In genomic region chr8:107556511-107556936, GRCm38 (mm10) we compare ENCODE assay signal across 9 mouse cellular contexts. TPM values are rescaled to one million over a fixed set of nuclear protein-coding genes. Genes with fewer than 3 reads are reported as not detected.
A peak's percentile ranks its signal among the peaks of the same experiment; 100 is the strongest.
DNase-seq lines count a peak whose midpoint lies in the region; TF ChIP-seq lines count a peak whose summit lies in the region.
"Had no signal": no experiment of that assay in that cellular context is flagged by ENCODE, and none has a peak within 500 bp of the region (broad histone marks: within the 10 kb centered on the region; RNA-seq: fewer than 3 reads in every experiment).

No protein-coding gene starts in this region.

- no peaks in the 10 kb centered on the region for H3K4me1 ChIP-seq in kidney, adult 2 months (ENCODE audit: control insufficient read depth, insufficient read depth, low read length)

- peak; percentile 59 to 73 for DNase-seq in cerebellum, postnatal 10 days
- DNase-seq in cerebellum, adult 8-10 months, result no peak
- peak; percentile 23 for DNase-seq in kidney, adult 11 months
- DNase-seq in kidney, adult 2 months, result no peak
- peak; percentile 63 for DNase-seq in brain, embryonic 14.5 days (ENCODE audit: low read depth)
- peak; percentile 54 to 74 for DNase-seq in kidney, postnatal 4 days
- DNase-seq in urinary bladder, postnatal 36 days (ENCODE audit: low spot score in 2 of 2), result no peak
- no peak for DNase-seq in urinary bladder, postnatal 14 days (ENCODE audit: low spot score)

- H3K27ac ChIP-seq in kidney, adult 2 months (ENCODE audit: insufficient read depth, low read depth, low read length), result no peak overlapping the region
- H3K27ac ChIP-seq: liver, embryonic 14.5 days had no signal

- H3K4me3 ChIP-seq in kidney, adult 2 months (ENCODE audit: insufficient read depth, low read depth, low read length), result no peak overlapping the region

- no peak for TF ChIP-seq CTCF in kidney, adult 2 months (conservative IDR thresholded peaks at IDR 0.05; ENCODE audit: insufficient read depth, insufficient read length, low read depth, low read length)
- TF ChIP-seq CTCF in brain, embryonic 14.5 days (IDR thresholded peaks at IDR 0.05; ENCODE audit: borderline replicate concordance, extremely low read depth, insufficient read depth, insufficient read length), result no peak

- H3K36me3 ChIP-seq in kidney, adult 2 months (ENCODE audit: control insufficient read depth, insufficient read depth, low read length), result no peaks in the 10 kb centered on the region

- no peaks in the 10 kb centered on the region for H3K27me3 ChIP-seq in kidney, adult 2 months (replicated peaks; ENCODE audit: control insufficient read depth, insufficient read depth, low read length)

- 35% methylated on average over 12 of the region's 12 CpGs for WGBS in kidney, adult 2 months

- TF ChIP-seq POLR2A in kidney, adult 2 months (IDR thresholded peaks at IDR 0.05; ENCODE audit: low read depth, low read length), result no peak
- TF ChIP-seq POLR2A in brain, embryonic 14.5 days (IDR thresholded peaks at IDR 0.05; ENCODE audit: borderline replicate concordance, extremely low read depth, insufficient read depth, insufficient read length, poor library complexity, severe bottlenecking), result no peak

RNA-seq across cellular contexts. Expression of gene Psmd7, which starts 31.7 kb away (rescaled TPM):
- 44.3 and 56.9 TPM in 2 replicates for polyA plus RNA-seq in kidney, adult 2 months (2012; rRNA removed)
- 117 and 127 TPM in 2 replicates for polyA plus RNA-seq in brain, embryonic 14.5 days (2012; rRNA removed)

Comparison
In these comparisons a context has a peak if more than half of its experiments do, and no peak if none do; other contexts are left out.
1. DNase-seq: peak in cerebellum, postnatal 10 days (2 of 2), kidney, adult 11 months (single experiment), brain, embryonic 14.5 days (single experiment) and kidney, postnatal 4 days (2 of 2); none in cerebellum, adult 8-10 months (single experiment), kidney, adult 2 months (single experiment), urinary bladder, postnatal 36 days (0 of 2) and urinary bladder, postnatal 14 days (single experiment).